Mouse (Mus musculus) heart, embryonic 13.5 days (tissue): ENCODE measurements around the gene Lzts2. TPM values are rescaled to one million over a fixed set of nuclear protein-coding genes. Genes with fewer than 3 reads are reported as not detected.

ENCODE experiments used
- ATAC-seq: fragments of 200-750 bp; cut with Nextera tagmentation; 2 replicates; pipeline ENCODE4 v1.8.0; 2017; ENCODE audit warnings: moderate TSS enrichment; ENCODE audit not compliant: insufficient number of reproducible peaks, low FRiP score, low TSS enrichment; ENCODE audit errors: extremely low read depth
- H3K27ac ChIP-seq: fragments of 300-500 bp; sonication (generic); replicated peaks from 2 replicates; pipeline ENCODE4 v1.5.1; 2015; ENCODE audit warnings: moderate library complexity, mild to moderate bottlenecking, inconsistent platforms
- H3K27me3 ChIP-seq: fragments of 300-500 bp; sonication (generic); replicated peaks from 2 replicates; pipeline ENCODE4 v1.6.1; 2015; ENCODE audit warnings: mild to moderate bottlenecking, inconsistent platforms
- H3K36me3 ChIP-seq: fragments of 300-500 bp; sonication (generic); 2 replicates; pipeline ENCODE4 v1.6.1; 2015; ENCODE audit warnings: mild to moderate bottlenecking, inconsistent platforms
- H3K4me1 ChIP-seq: fragments of 300-500 bp; sonication (generic); 2 replicates; pipeline ENCODE4 v1.6.1; 2015; ENCODE audit warnings: inconsistent platforms
- H3K4me2 ChIP-seq: fragments of 300-500 bp; sonication (generic); 2 replicates; pipeline ENCODE4 v1.6.1; 2015; ENCODE audit warnings: inconsistent platforms, mild to moderate bottlenecking, moderate library complexity
- H3K4me3 ChIP-seq: fragments of 300-500 bp; sonication (generic); 2 replicates; pipeline ENCODE4 v1.5.1; 2015; ENCODE audit warnings: moderate library complexity, mild to moderate bottlenecking, inconsistent platforms
- H3K9ac ChIP-seq: fragments of 300-500 bp; sonication (generic); 2 replicates; pipeline ENCODE4 v1.6.1; 2015; ENCODE audit warnings: inconsistent platforms, mild to moderate bottlenecking, moderate library complexity
- H3K9me3 ChIP-seq: fragments of 300-500 bp; sonication (generic); 2 replicates; pipeline ENCODE4 v1.6.1; 2016; ENCODE audit warnings: inconsistent platforms
- WGBS: fragments of 180-500 bp; shearing (Covaris S2); methylation state at CpG from one replicate; pipeline ENCODE4 v1.1.7; 2015; ENCODE audit warnings: mixed read lengths; 5-methylcytosine and 5-hydroxymethylcytosine counted together
- polyA plus RNA-seq: library from polyadenylated mRNA; unstranded; fragments of >200 nt; fragmentation: Nextera tagmentation; extraction: Ambion mirVana; gene quantifications from 2 replicates; pipeline ENCODE4 v1.2.1, GENCODE M21; 2015

Lzts2 gene
- polyA plus RNA-seq, 1 experiment from 2014 or later: 39.9 TPM

- Histone ChIP-seq H3K4me1 (peaks cover 28% of the 10 kb centered on the region), H3K36me3 (peaks cover 12% of the 10 kb centered on the region; the same call in 1 of the 2 replicates), H3K9ac (no peak overlapping the region), H3K4me3 (no peak overlapping the region), H3K27ac (no peak overlapping the region), H3K9me3 (no peaks in the 10 kb centered on the region), H3K27me3 (peaks cover 68% of the 10 kb centered on the region), H3K4me2 (no peak overlapping the region)
- no peak for ATAC-seq
- WGBS: 38% methylated on average over 15 of the region's 15 CpGs
Measured at GRCm38 (mm10) chr19:45045236-45045635, 31.0 kb downstream of the Lzts2 start.

GRCm38 (mm10) chr19:45045651-45046050 is 31.4 kb downstream of the Lzts2 start, which contains the start of gene Pdzd7:
Pdzd7 (minus strand) TSS chr19:45045717.
- Histone ChIP-seq H3K36me3 (peaks cover 16% of the 10 kb centered on the region), H3K9ac (peak within 1 kb of the TSS; percentile 85), H3K27me3 (peaks cover 64% of the 10 kb centered on the region), H3K4me3 (peak within 1 kb of the TSS; percentile 68), H3K9me3 (no peaks in the 10 kb centered on the region), H3K27ac (no peak within 1 kb of the TSS), H3K4me1 (peaks cover 28% of the 10 kb centered on the region), H3K4me2 (peak within 1 kb of the TSS; percentile 93)
- 65% methylated on average over 5 of the region's 5 CpGs for WGBS
- no peak for ATAC-seq

GRCm38 (mm10) chr19:45046523-45047321 is 32.5 kb downstream of the Lzts2 start:
- peak overlapping the region; percentile 93 for H3K4me2 ChIP-seq
- H3K4me3 ChIP-seq: peak overlapping the region; percentile 68
- H3K27me3 ChIP-seq: peaks cover 53% of the 10 kb centered on the region
- no peaks in the 10 kb centered on the region for H3K9me3 ChIP-seq
- WGBS: 3% methylated on average over 34 of the region's 34 CpGs
- ATAC-seq: peak; percentile 47; the same call in 1 of the 2 replicates
- peak overlapping the region; percentile 96 for H3K27ac ChIP-seq
- peaks cover 28% of the 10 kb centered on the region for H3K4me1 ChIP-seq
- H3K9ac ChIP-seq: peak overlapping the region; percentile 85
- H3K36me3 ChIP-seq: peaks cover 25% of the 10 kb centered on the region

- peaks cover 28% of the 10 kb centered on the region for H3K4me1 ChIP-seq
- H3K4me3 ChIP-seq: peak within 1 kb of the TSS; percentile 68
- H3K4me2 ChIP-seq: peak within 1 kb of the TSS; percentile 93
- peaks cover 46% of the 10 kb centered on the region for H3K27me3 ChIP-seq
- H3K9ac ChIP-seq: peak within 1 kb of the TSS; percentile 85
- ATAC-seq: peak; percentile 80
- WGBS: under 1% methylated on average over 26 of the region's 26 CpGs
- H3K27ac ChIP-seq: peak within 1 kb of the TSS; percentile 96
- no peaks in the 10 kb centered on the region for H3K9me3 ChIP-seq
- H3K36me3 ChIP-seq: peaks cover 33% of the 10 kb centered on the region
Measured at GRCm38 (mm10) chr19:45047417-45047934, 33.3 kb downstream of the Lzts2 start, which contains the start of gene Sfxn3. Sfxn3 (plus strand) TSS chr19:45047503.

- Histone ChIP-seq H3K9me3 (no peaks in the 10 kb centered on the region), H3K4me3 (peak overlapping the region; percentile 68), H3K27ac (peak overlapping the region; percentile 96), H3K4me2 (peak overlapping the region; percentile 93), H3K9ac (peak overlapping the region; percentile 85), H3K36me3 (peaks cover 39% of the 10 kb centered on the region), H3K27me3 (peaks cover 40% of the 10 kb centered on the region), H3K4me1 (peaks cover 28% of the 10 kb centered on the region)
- WGBS: 22% methylated on average over 11 of the region's 11 CpGs
- peak; percentile 20 for ATAC-seq
Measured at GRCm38 (mm10) chr19:45047935-45048643, 33.9 kb downstream of the Lzts2 start.

GRCm38 (mm10) chr19:45048644-45049365 is 34.6 kb downstream of the Lzts2 start:
- H3K27me3 ChIP-seq: peaks cover 32% of the 10 kb centered on the region
- H3K4me2 ChIP-seq: peak overlapping the region; percentile 93
- H3K9ac ChIP-seq: peak overlapping the region; percentile 85
- ATAC-seq: no peak
- 75% methylated on average over 12 of the region's 12 CpGs for WGBS
- H3K27ac ChIP-seq: peak overlapping the region; percentile 96
- peak overlapping the region; percentile 68 for H3K4me3 ChIP-seq
- H3K9me3 ChIP-seq: no peaks in the 10 kb centered on the region
- peaks cover 46% of the 10 kb centered on the region for H3K36me3 ChIP-seq
- peaks cover 28% of the 10 kb centered on the region for H3K4me1 ChIP-seq

GRCm38 (mm10) chr19:45049523-45049922 is 35.3 kb downstream of the Lzts2 start:
- ATAC-seq: no peak
- Histone ChIP-seq H3K36me3 (peaks cover 53% of the 10 kb centered on the region), H3K9me3 (no peaks in the 10 kb centered on the region), H3K27ac (no peak overlapping the region), H3K4me1 (peaks cover 28% of the 10 kb centered on the region), H3K4me3 (no peak overlapping the region), H3K4me2 (no peak overlapping the region), H3K27me3 (peaks cover 25% of the 10 kb centered on the region), H3K9ac (no peak overlapping the region)
- 73% methylated on average over 9 of the region's 9 CpGs for WGBS

- WGBS: 82% methylated on average over 8 of the region's 8 CpGs
- peaks cover 59% of the 10 kb centered on the region for H3K36me3 ChIP-seq
Measured at GRCm38 (mm10) chr19:45053451-45053850, 39.2 kb downstream of the Lzts2 start.

GRCm38 (mm10) chr19:45054892-45055690 is 40.9 kb downstream of the Lzts2 start:
- no peak for ATAC-seq
- Histone ChIP-seq H3K4me2 (no peak overlapping the region), H3K9me3 (no peaks in the 10 kb centered on the region), H3K27me3 (no peaks in the 10 kb centered on the region), H3K36me3 (peaks cover 49% of the 10 kb centered on the region), H3K27ac (no peak overlapping the region), H3K4me1 (peaks cover 25% of the 10 kb centered on the region), H3K9ac (no peak overlapping the region), H3K4me3 (no peak overlapping the region)
- 65% methylated on average over 6 of the region's 6 CpGs for WGBS

More at GRCm38 (mm10) chr19:45053451-45053850, 39.2 kb downstream of the Lzts2 start:
- Histone ChIP-seq H3K9ac (no peak overlapping the region), H3K9me3 (no peaks in the 10 kb centered on the region), H3K4me3 (no peak overlapping the region), H3K27me3 (no peaks in the 10 kb centered on the region; the same call in 1 of the 2 replicates), H3K27ac (no peak overlapping the region), H3K4me2 (no peak overlapping the region), H3K4me1 (peaks cover 25% of the 10 kb centered on the region)
- no peak for ATAC-seq

GRCm38 (mm10) chr19:45056364-45056763 is 42.1 kb downstream of the Lzts2 start:
- Histone ChIP-seq H3K27ac (peak overlapping the region; percentile 97; the same call in 1 of the 2 replicates), H3K27me3 (no peaks in the 10 kb centered on the region), H3K4me1 (peaks cover 25% of the 10 kb centered on the region), H3K4me3 (no peak overlapping the region), H3K9me3 (no peaks in the 10 kb centered on the region), H3K4me2 (peak overlapping the region; percentile 89), H3K36me3 (peaks cover 37% of the 10 kb centered on the region), H3K9ac (peak overlapping the region; percentile 89)
- 50% methylated on average over 4 of the region's 4 CpGs for WGBS
- no peak for ATAC-seq
